In genomic region chr11:24682423-24682822, GRCm38 (mm10) we compare ENCODE assay signal across 22 mouse cellular contexts.
DNase-seq lines count a peak whose midpoint lies in the region; ATAC-seq lines count a peak whose summit lies in the region.
"Had no signal": no experiment of that assay in that cellular context is flagged by ENCODE, and none has a peak within 500 bp of the region (broad histone marks: within the 10 kb centered on the region; RNA-seq: fewer than 3 reads in every experiment).

No protein-coding gene starts in this region.

- H3K36me3 ChIP-seq in limb, embryonic 10.5 days = no peaks in the 10 kb centered on the region
- H3K36me3 ChIP-seq in intestine, embryonic 15.5 days = no peaks in the 10 kb centered on the region
- no peaks in the 10 kb centered on the region for H3K36me3 ChIP-seq in hindbrain, embryonic 13.5 days
- H3K36me3 ChIP-seq: G1E had no signal

- WGBS in limb, embryonic 10.5 days = 17% methylated on average over 4 of the region's 4 CpGs
- WGBS in intestine, embryonic 15.5 days = 53% methylated on average over 4 of the region's 4 CpGs
- 83% methylated on average over 4 of the region's 4 CpGs for WGBS in hindbrain, embryonic 13.5 days

- H3K27ac ChIP-seq in limb, embryonic 10.5 days = peak overlapping the region; percentile 42
- H3K27ac ChIP-seq in intestine, embryonic 15.5 days = no peak overlapping the region
- H3K27ac ChIP-seq in hindbrain, embryonic 13.5 days = no peak overlapping the region

- H3K4me3 ChIP-seq in limb, embryonic 10.5 days = no peak overlapping the region
- no peak overlapping the region for H3K4me3 ChIP-seq in intestine, embryonic 15.5 days (replicated peaks)
- H3K4me3 ChIP-seq in hindbrain, embryonic 13.5 days = no peak overlapping the region

- peak; percentile 66 for ATAC-seq in frontal cortex, adult (ENCODE audit: low TSS enrichment)
- no peak for ATAC-seq in intestine, embryonic 15.5 days
- ATAC-seq in hindbrain, embryonic 13.5 days (ENCODE audit: low FRiP score) = no peak
- ATAC-seq: activated CD4-positive, CD25-positive, alpha-beta regulatory T cell, adult 4 months; CD4-positive, CD25-positive, alpha-beta regulatory T cell, adult 4 months; Patski had no signal

- H3K9me3 ChIP-seq in limb, embryonic 10.5 days (replicated peaks) = no peaks in the 10 kb centered on the region
- H3K9me3 ChIP-seq in intestine, embryonic 15.5 days = no peaks in the 10 kb centered on the region
- H3K9me3 ChIP-seq in hindbrain, embryonic 13.5 days = no peaks in the 10 kb centered on the region
- H3K9me3 ChIP-seq: G1E had no signal

- H3K9ac ChIP-seq in intestine, embryonic 15.5 days = no peak overlapping the region
- H3K9ac ChIP-seq in hindbrain, embryonic 13.5 days = no peak overlapping the region

- peaks cover 37% of the 10 kb centered on the region for H3K4me1 ChIP-seq in limb, embryonic 10.5 days
- H3K4me1 ChIP-seq in intestine, embryonic 15.5 days (replicated peaks) = no peaks in the 10 kb centered on the region
- H3K4me1 ChIP-seq in hindbrain, embryonic 13.5 days (replicated peaks) = 0 out of 2 replicates have a peak, but pooled peaks cover 5% of the 10 kb centered on the region

- H3K4me2 ChIP-seq in intestine, embryonic 15.5 days (replicated peaks) = no peak overlapping the region
- H3K4me2 ChIP-seq in hindbrain, embryonic 13.5 days = no peak overlapping the region

- no peak for DNase-seq in frontal cortex, postnatal 14 days (ENCODE audit: low spot score in 2 of 2)
- peak; percentile 49 for DNase-seq in brain, adult 2 months (ENCODE audit: low read depth, low spot score)
- no peak for DNase-seq in limb, embryonic 10.5 days (ENCODE audit: low spot score)
- DNase-seq: adrenal gland, adult 2 months; adrenal gland, adult 8-10 months; adrenal gland, postnatal 10 days; adrenal gland, postnatal 14 days; adrenal gland, postnatal 25 days; adrenal gland, postnatal 36 days; B cell, adult 2 months; cerebellum, adult 11 months; cerebellum, adult 11-12 months; cerebellum, adult 18-20 months; cerebellum, adult 2 months had no signal

- peaks cover 8% of the 10 kb centered on the region; the same call in 1 of the 2 replicates for H3K27me3 ChIP-seq in limb, embryonic 10.5 days (ENCODE audit: low read depth, poor library complexity, severe bottlenecking)
- no peaks in the 10 kb centered on the region for H3K27me3 ChIP-seq in intestine, embryonic 15.5 days (replicated peaks)
- no peaks in the 10 kb centered on the region for H3K27me3 ChIP-seq in hindbrain, embryonic 13.5 days
- H3K27me3 ChIP-seq: CH12.LX had no signal
